In the genomic region with DNA sequence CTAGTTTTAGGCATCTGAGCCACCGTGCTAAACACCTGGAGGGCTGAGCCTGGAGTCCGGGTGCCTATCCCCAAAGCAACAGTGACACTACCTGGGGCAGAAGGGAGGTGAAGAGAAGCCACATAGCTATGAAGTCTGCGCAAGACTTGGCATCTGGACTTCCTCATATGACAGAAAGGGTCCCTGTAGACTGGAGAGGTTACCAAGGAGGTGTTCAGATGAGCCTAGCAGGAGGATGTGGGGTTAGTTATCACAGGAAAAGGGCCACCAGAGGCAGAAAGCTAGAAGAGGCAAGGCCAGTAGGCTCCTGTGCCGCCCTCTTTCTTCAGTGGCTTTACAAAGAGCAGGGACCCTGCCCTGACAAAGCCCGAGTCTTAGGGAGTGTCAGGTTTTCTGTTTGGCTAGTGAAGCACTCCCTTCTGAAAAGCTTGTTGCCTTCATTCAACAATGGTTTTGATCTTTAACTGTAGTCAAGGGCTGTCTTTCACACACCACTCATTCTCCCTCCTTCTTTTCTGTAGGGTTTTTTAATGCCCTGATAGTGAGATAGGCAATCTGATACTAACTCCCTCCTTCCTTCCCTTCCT, we compare ENCODE assay signal across 21 mouse cellular contexts.
DNase-seq lines count a peak whose midpoint lies in the region; ATAC-seq and TF ChIP-seq lines count a peak whose summit lies in the region.
"Had no signal": no experiment of that assay in that cellular context is flagged by ENCODE, and none has a peak within 500 bp of the region (broad histone marks: within the 10 kb centered on the region; RNA-seq: fewer than 3 reads in every experiment).

No protein-coding gene starts in this region.

- no peaks in the 10 kb centered on the region for H3K27me3 ChIP-seq in hindbrain, embryonic 11.5 days (ENCODE audit: control insufficient read depth, insufficient read depth, low read length)
- no peaks in the 10 kb centered on the region for H3K27me3 ChIP-seq in hindbrain, embryonic 13.5 days
- H3K27me3 ChIP-seq in liver, embryonic 13.5 days = no peaks in the 10 kb centered on the region
- H3K27me3 ChIP-seq in liver, embryonic 11.5 days (replicated peaks; ENCODE audit: control insufficient read depth, insufficient read depth, low read length) = no peaks in the 10 kb centered on the region
- H3K27me3 ChIP-seq in MEL (ENCODE audit: control insufficient read depth in 1 of 2, insufficient read depth in 2 of 2, low read length in 2 of 2) = no peaks in the 10 kb centered on the region
- H3K27me3 ChIP-seq: limb, embryonic 15.5 days; midbrain, embryonic 15.5 days had no signal

- H3K79me2 ChIP-seq in MEL (ENCODE audit: control insufficient read depth, insufficient read depth, low read length, poor library complexity) = no peaks in the 10 kb centered on the region

- 49% methylated on average over 5 of the region's 5 CpGs for WGBS in hindbrain, embryonic 11.5 days
- WGBS in hindbrain, embryonic 13.5 days = 46% methylated on average over 5 of the region's 5 CpGs
- WGBS in liver, embryonic 13.5 days (ENCODE audit: insufficient replicate concordance) = 38% methylated on average over 5 of the region's 5 CpGs
- WGBS in liver, embryonic 11.5 days = 49% methylated on average over 5 of the region's 5 CpGs

- no peak overlapping the region for H3K4me3 ChIP-seq in hindbrain, embryonic 11.5 days (ENCODE audit: low read depth, low read length)
- no peak overlapping the region for H3K4me3 ChIP-seq in hindbrain, embryonic 13.5 days
- no peak overlapping the region for H3K4me3 ChIP-seq in liver, embryonic 13.5 days (replicated peaks)
- no peak overlapping the region for H3K4me3 ChIP-seq in liver, embryonic 11.5 days (ENCODE audit: low read depth, low read length)
- H3K4me3 ChIP-seq in MEL (ENCODE audit: control insufficient read depth in 1 of 2, insufficient read depth in 1 of 2, low read depth in 2 of 2, low read length in 2 of 2) = peak overlapping the region in 1 of 2 experiments; percentile 4; a peak in 1 of 4 replicates
- H3K4me3 ChIP-seq: heart, embryonic 10.5 days; layer of hippocampus, adult 2 months; limb, embryonic 15.5 days; midbrain, embryonic 15.5 days; myocyte had no signal

- H3K4me1 ChIP-seq in hindbrain, embryonic 11.5 days (replicated peaks; ENCODE audit: control insufficient read depth, insufficient read depth, low read length) = peaks cover 2% of the 10 kb centered on the region; the same call in 1 of the 2 replicates
- H3K4me1 ChIP-seq in hindbrain, embryonic 13.5 days (replicated peaks) = peaks cover 35% of the 10 kb centered on the region
- peaks cover 50% of the 10 kb centered on the region for H3K4me1 ChIP-seq in liver, embryonic 13.5 days (replicated peaks)
- peaks cover 27% of the 10 kb centered on the region for H3K4me1 ChIP-seq in liver, embryonic 11.5 days (replicated peaks; ENCODE audit: control insufficient read depth, insufficient read depth, low read length)
- peaks cover 24 to 49% of the 10 kb centered on the region in 2 experiments for H3K4me1 ChIP-seq in MEL (ENCODE audit: control insufficient read depth in 1 of 2, insufficient read depth in 2 of 2, low read length in 2 of 2)

- no peaks in the 10 kb centered on the region for H3K9me3 ChIP-seq in hindbrain, embryonic 11.5 days (ENCODE audit: control insufficient read depth, low read length)
- no peaks in the 10 kb centered on the region for H3K9me3 ChIP-seq in hindbrain, embryonic 13.5 days
- no peaks in the 10 kb centered on the region for H3K9me3 ChIP-seq in liver, embryonic 13.5 days (replicated peaks)
- H3K9me3 ChIP-seq in liver, embryonic 11.5 days (ENCODE audit: control insufficient read depth, low read length) = no peaks in the 10 kb centered on the region
- no peaks in the 10 kb centered on the region for H3K9me3 ChIP-seq in MEL (replicated peaks; ENCODE audit: insufficient read depth, low read length)
- H3K9me3 ChIP-seq: heart, embryonic 10.5 days; limb, embryonic 15.5 days; midbrain, embryonic 15.5 days had no signal

- intact Hi-C loops in heart, postnatal 14 days (cut with DNase I) = no loop called here

- no peak for DNase-seq in hindbrain, embryonic 11.5 days (ENCODE audit: low spot score)
- DNase-seq in liver, embryonic 13.5 days = no peak
- no peak for DNase-seq in liver, embryonic 11.5 days (ENCODE audit: low spot score)
- peak; percentile 80 for DNase-seq in MEL (ENCODE audit: low read depth, low spot score)
- DNase-seq in heart, postnatal 14 days = no peak
- DNase-seq: adrenal gland, adult 8-10 months; cerebellum, adult 9-10 months; forebrain, postnatal 0 days; heart, postnatal 10 days; kidney, adult 2 months; lung, postnatal 10 days; thymus, postnatal 14 days had no signal

- no peak overlapping the region for H3K27ac ChIP-seq in hindbrain, embryonic 11.5 days (ENCODE audit: low read depth, low read length)
- no peak overlapping the region for H3K27ac ChIP-seq in hindbrain, embryonic 13.5 days
- peak overlapping the region; percentile 80 for H3K27ac ChIP-seq in liver, embryonic 13.5 days
- no peak overlapping the region; the same call in 1 of the 2 replicates for H3K27ac ChIP-seq in liver, embryonic 11.5 days (ENCODE audit: low read depth, low read length)
- peak overlapping the region; percentile 78 for H3K27ac ChIP-seq in MEL (ENCODE audit: control insufficient read depth, low read depth, low read length)
- H3K27ac ChIP-seq: heart, embryonic 10.5 days; hindbrain, postnatal 0 days; limb, embryonic 15.5 days; midbrain, embryonic 15.5 days had no signal

- TF ChIP-seq POLR2A in MEL (IDR thresholded peaks at IDR 0.05; ENCODE audit: control insufficient read depth in 1 of 2, insufficient read depth in 1 of 2, low read depth in 1 of 2, low read length in 2 of 2, poor library complexity in 1 of 2) = no peak

- no peak for TF ChIP-seq RAD21 in MEL (IDR thresholded peaks at IDR 0.05; ENCODE audit: low read depth, low read length)

- H3K9ac ChIP-seq in hindbrain, embryonic 11.5 days (ENCODE audit: low read depth, low read length) = 0 out of 2 replicates have a peak overlapping the region, but pooled peaks have one; percentile 11
- H3K9ac ChIP-seq in hindbrain, embryonic 13.5 days = no peak overlapping the region
- peak overlapping the region; percentile 38; the same call in 1 of the 2 replicates for H3K9ac ChIP-seq in liver, embryonic 13.5 days
- no peak overlapping the region for H3K9ac ChIP-seq in liver, embryonic 11.5 days (ENCODE audit: low read depth, low read length)
- peak overlapping the region; percentile 57 for H3K9ac ChIP-seq in MEL (ENCODE audit: control insufficient read depth, low read depth, low read length, poor library complexity, severe bottlenecking)
- H3K9ac ChIP-seq: forebrain, postnatal 0 days; limb, embryonic 15.5 days; midbrain, embryonic 15.5 days had no signal

- ATAC-seq in hindbrain, embryonic 11.5 days (ENCODE audit: low FRiP score) = no peak
- no peak for ATAC-seq in hindbrain, embryonic 13.5 days (ENCODE audit: low FRiP score)
- ATAC-seq in liver, embryonic 13.5 days (ENCODE audit: low read depth) = no peak
- ATAC-seq in liver, embryonic 11.5 days (replicated peaks; ENCODE audit: low FRiP score) = no peak
- peak; percentile 29 to 60; a peak in 3 of 4 replicates for ATAC-seq in hematopoietic stem cell, adult 5-6 weeks (replicated peaks in 1 of 2; ENCODE audit: insufficient read depth in 1 of 2, low FRiP score in 2 of 2, low TSS enrichment in 1 of 2, low read depth in 1 of 2, poor library complexity in 2 of 2, severe bottlenecking in 2 of 2)
- ATAC-seq in megakaryocyte-erythroid progenitor cell, adult 5-6 weeks (replicated peaks; ENCODE audit: low FRiP score, low TSS enrichment, poor library complexity, severe bottlenecking) = no peak
- ATAC-seq: forebrain, postnatal 0 days; hindbrain, postnatal 0 days; midbrain, embryonic 15.5 days had no signal

- H3K36me3 ChIP-seq in hindbrain, embryonic 11.5 days (ENCODE audit: control insufficient read depth, insufficient read depth, low read length) = no peaks in the 10 kb centered on the region
- H3K36me3 ChIP-seq in hindbrain, embryonic 13.5 days = no peaks in the 10 kb centered on the region
- H3K36me3 ChIP-seq in liver, embryonic 13.5 days = no peaks in the 10 kb centered on the region
- H3K36me3 ChIP-seq in liver, embryonic 11.5 days (ENCODE audit: control insufficient read depth, insufficient read depth, low read length) = no peaks in the 10 kb centered on the region
- peaks cover 0 to 37% of the 10 kb centered on the region in 2 experiments; a peak in 2 of 4 replicates for H3K36me3 ChIP-seq in MEL (ENCODE audit: control insufficient read depth in 1 of 2, insufficient read depth in 2 of 2, low read length in 2 of 2)
- H3K36me3 ChIP-seq: heart, embryonic 10.5 days; limb, embryonic 15.5 days; midbrain, embryonic 15.5 days had no signal

- TF ChIP-seq EP300 in MEL (IDR thresholded peaks at IDR 0.05; ENCODE audit: low read depth in 1 of 2, low read length in 2 of 2) = peak; percentile 21 to 32; a peak in 3 of 4 replicates

- no peak overlapping the region for H3K4me2 ChIP-seq in hindbrain, embryonic 11.5 days (replicated peaks; ENCODE audit: low read depth, low read length)
- no peak overlapping the region for H3K4me2 ChIP-seq in hindbrain, embryonic 13.5 days
- peak overlapping the region; percentile 30; the same call in 1 of the 2 replicates for H3K4me2 ChIP-seq in liver, embryonic 13.5 days
- no peak overlapping the region for H3K4me2 ChIP-seq in liver, embryonic 11.5 days
- H3K4me2 ChIP-seq: limb, embryonic 15.5 days; midbrain, embryonic 15.5 days had no signal

- no peak for TF ChIP-seq CTCF in MEL (IDR thresholded peaks at IDR 0.05 in 2 of 3, conservative IDR thresholded peaks at IDR 0.05 in 1 of 3; ENCODE audit: control insufficient read depth in 1 of 3, insufficient read depth in 1 of 3, low read depth in 2 of 3, low read length in 3 of 3, poor library complexity in 1 of 3, severe bottlenecking in 1 of 3)

TF ChIP-seq in MEL, 35 proteins besides CTCF, POLR2A, EP300 and RAD21:
- TF ChIP-seq ELF1 (IDR thresholded peaks at IDR 0.05; ENCODE audit: low read depth, low read length) (0 out of 2 replicates have a peak, but pooled peaks have one; percentile 17), NELFE (IDR thresholded peaks at IDR 0.05; ENCODE audit: low read depth, low read length) (0 out of 2 replicates have a peak, but pooled peaks have one; percentile 5), NRF1 (IDR thresholded peaks at IDR 0.05; ENCODE audit: insufficient read depth, low read depth, low read length, poor library complexity, severe bottlenecking) (peak; percentile 44; the same call in 1 of the 2 replicates), GATA1 (IDR thresholded peaks at IDR 0.05; ENCODE audit: low read depth, low read length) (peak; percentile 62), BHLHE40 (IDR thresholded peaks at IDR 0.05; ENCODE audit: borderline replicate concordance, low read depth, low read length) (no peak)

Comparison
In these comparisons a context has a peak if more than half of its experiments do, and no peak if none do; other contexts are left out.
1. H3K27ac ChIP-seq: peak in liver, embryonic 13.5 days (single experiment) and MEL (single experiment); none in hindbrain, embryonic 11.5 days (single experiment), hindbrain, embryonic 13.5 days (single experiment) and liver, embryonic 11.5 days (single experiment).
2. H3K9ac ChIP-seq: peak in hindbrain, embryonic 11.5 days (single experiment), liver, embryonic 13.5 days (single experiment) and MEL (single experiment); none in hindbrain, embryonic 13.5 days (single experiment) and liver, embryonic 11.5 days (single experiment).
3. ATAC-seq: peak in hematopoietic stem cell, adult 5-6 weeks (2 of 2); none in hindbrain, embryonic 11.5 days (single experiment), hindbrain, embryonic 13.5 days (single experiment), liver, embryonic 13.5 days (single experiment), liver, embryonic 11.5 days (single experiment) and megakaryocyte-erythroid progenitor cell, adult 5-6 weeks (single experiment).